Comparison of ENCODE assay signal across 14 mouse cellular contexts in genomic region chr12:36102733-36103591, GRCm38 (mm10). TPM values are rescaled to one million over a fixed set of nuclear protein-coding genes. Genes with fewer than 3 reads are reported as not detected.
DNase-seq lines count a peak whose midpoint lies in the region; ATAC-seq lines count a peak whose summit lies in the region.
"Had no signal": no experiment of that assay in that cellular context is flagged by ENCODE, and none has a peak within 500 bp of the region (broad histone marks: within the 10 kb centered on the region; RNA-seq: fewer than 3 reads in every experiment).

No protein-coding gene starts in this region.

- no peak overlapping the region for H3K4me3 ChIP-seq in midbrain, embryonic 14.5 days (replicated peaks; ENCODE audit: low read depth, low read length)
- no peak overlapping the region for H3K4me3 ChIP-seq in midbrain, embryonic 10.5 days
- no peak overlapping the region for H3K4me3 ChIP-seq in hindbrain, embryonic 14.5 days (replicated peaks; ENCODE audit: low read length)

- H3K4me2 ChIP-seq in midbrain, embryonic 14.5 days (ENCODE audit: low read length), result no peak overlapping the region
- no peak overlapping the region for H3K4me2 ChIP-seq in hindbrain, embryonic 14.5 days (replicated peaks)

- no peak overlapping the region for H3K27ac ChIP-seq in midbrain, embryonic 14.5 days (replicated peaks; ENCODE audit: low read depth, low read length)
- no peak overlapping the region for H3K27ac ChIP-seq in midbrain, embryonic 10.5 days (replicated peaks)
- no peak overlapping the region for H3K27ac ChIP-seq in hindbrain, embryonic 14.5 days

- DNase-seq in frontal cortex, adult 2 months (ENCODE audit: extremely low spot score in 1 of 2, low spot score in 1 of 2), result peak; percentile 57 to 73
- DNase-seq in frontal cortex, postnatal 25 days (ENCODE audit: low spot score in 2 of 2), result no peak
- DNase-seq in midbrain, embryonic 14.5 days, result peak; percentile 72
- DNase-seq in midbrain, embryonic 10.5 days (ENCODE audit: low spot score), result no peak
- peak; percentile 34 for DNase-seq in hindbrain, embryonic 14.5 days (ENCODE audit: low spot score)
- peak; percentile 90 for DNase-seq in telencephalon, adult 2 months (ENCODE audit: low read depth, low spot score)
- DNase-seq in adrenal gland, adult 18-20 months (ENCODE audit: low spot score in 2 of 2), result no peak
- no peak for DNase-seq in spleen, adult 12 weeks (ENCODE audit: low spot score)
- DNase-seq: B cell, adult 2 months; cerebellum, postnatal 36 days; heart, postnatal 36 days; kidney, adult 8-10 months; lung, adult 18-20 months; retina, postnatal 1 day had no signal

- ATAC-seq in midbrain, embryonic 14.5 days (ENCODE audit: low FRiP score, low TSS enrichment), result peak; percentile 34; the same call in 1 of the 2 replicates
- 0 out of 2 replicates have a peak, but pooled peaks have one; percentile 37 for ATAC-seq in hindbrain, embryonic 14.5 days (ENCODE audit: low FRiP score)

- H3K4me1 ChIP-seq in midbrain, embryonic 14.5 days (ENCODE audit: control insufficient read depth, insufficient read depth, low read length), result no peaks in the 10 kb centered on the region
- no peaks in the 10 kb centered on the region for H3K4me1 ChIP-seq in midbrain, embryonic 10.5 days
- no peaks in the 10 kb centered on the region for H3K4me1 ChIP-seq in hindbrain, embryonic 14.5 days (replicated peaks; ENCODE audit: control insufficient read depth, insufficient read depth, low read length)

- H3K27me3 ChIP-seq in midbrain, embryonic 14.5 days (ENCODE audit: control insufficient read depth, insufficient read depth, low read length), result no peaks in the 10 kb centered on the region
- H3K27me3 ChIP-seq in midbrain, embryonic 10.5 days (ENCODE audit: low read depth, poor library complexity, severe bottlenecking), result no peaks in the 10 kb centered on the region
- H3K27me3 ChIP-seq in hindbrain, embryonic 14.5 days (ENCODE audit: control insufficient read depth, insufficient read depth, low read length), result no peaks in the 10 kb centered on the region

- H3K36me3 ChIP-seq in midbrain, embryonic 14.5 days (ENCODE audit: control insufficient read depth, insufficient read depth, low read length), result peaks cover 49% of the 10 kb centered on the region
- H3K36me3 ChIP-seq in midbrain, embryonic 10.5 days, result peaks cover 61% of the 10 kb centered on the region
- H3K36me3 ChIP-seq in hindbrain, embryonic 14.5 days (replicated peaks; ENCODE audit: control insufficient read depth, insufficient read depth), result peaks cover 53% of the 10 kb centered on the region

- no peak overlapping the region for H3K9ac ChIP-seq in midbrain, embryonic 14.5 days (replicated peaks; ENCODE audit: low read length)
- H3K9ac ChIP-seq in hindbrain, embryonic 14.5 days, result no peak overlapping the region

- WGBS in midbrain, embryonic 14.5 days, result 86% methylated on average over 8 of the region's 8 CpGs
- WGBS in midbrain, embryonic 10.5 days, result 96% methylated on average over 8 of the region's 8 CpGs
- 80% methylated on average over 8 of the region's 8 CpGs for WGBS in hindbrain, embryonic 14.5 days

- no peaks in the 10 kb centered on the region for H3K9me3 ChIP-seq in midbrain, embryonic 14.5 days (ENCODE audit: control insufficient read depth, low read length)
- H3K9me3 ChIP-seq in midbrain, embryonic 10.5 days (replicated peaks), result peaks cover 14% of the 10 kb centered on the region
- H3K9me3 ChIP-seq in hindbrain, embryonic 14.5 days (ENCODE audit: control insufficient read depth, low read length), result no peaks in the 10 kb centered on the region

RNA-seq across cellular contexts. Expression of gene Ankmy2, which starts 54.0 kb away (rescaled TPM):
- 41.3 and 43.4 TPM in 2 replicates for polyA plus RNA-seq in frontal cortex, adult 2 months (2012; rRNA removed)
- polyA plus RNA-seq in midbrain, embryonic 14.5 days (2014; fragmentation: Nextera tagmentation; extraction: Ambion mirVana), result 73.0 and 74.0 TPM in 2 replicates
- polyA plus RNA-seq in midbrain, embryonic 10.5 days (2016; fragmentation: Nextera tagmentation; extraction: Ambion mirVana), result 21.1 and 22.0 TPM in 2 replicates
- 78.7 and 88.0 TPM in 2 replicates for polyA plus RNA-seq in hindbrain, embryonic 14.5 days (2014; fragmentation: Nextera tagmentation; extraction: Ambion mirVana)
- total RNA-seq in adrenal gland, adult 18-20 months (2021), result 10 to 100 TPM; 20.7 to 28.0 TPM

RNA-seq across cellular contexts. Expression of gene Bzw2, which starts 54.9 kb away (rescaled TPM):
- polyA plus RNA-seq in frontal cortex, adult 2 months (2012; rRNA removed), result 35.6 and 42.4 TPM in 2 replicates
- 436 and 484 TPM in 2 replicates for polyA plus RNA-seq in midbrain, embryonic 14.5 days (2014; fragmentation: Nextera tagmentation; extraction: Ambion mirVana)
- 244 and 258 TPM in 2 replicates for polyA plus RNA-seq in midbrain, embryonic 10.5 days (2016; fragmentation: Nextera tagmentation; extraction: Ambion mirVana)
- polyA plus RNA-seq in hindbrain, embryonic 14.5 days (2014; fragmentation: Nextera tagmentation; extraction: Ambion mirVana), result 400 and 402 TPM in 2 replicates
- 10 to 100 TPM; 19.1 to 20.3 TPM for total RNA-seq in adrenal gland, adult 18-20 months (2021)

Comparison
In these comparisons a context has a peak if more than half of its experiments do, and no peak if none do; other contexts are left out.
1. DNase-seq: peak in frontal cortex, adult 2 months (2 of 2), midbrain, embryonic 14.5 days (single experiment), hindbrain, embryonic 14.5 days (single experiment) and telencephalon, adult 2 months (single experiment); none in frontal cortex, postnatal 25 days (0 of 2), midbrain, embryonic 10.5 days (single experiment), adrenal gland, adult 18-20 months (0 of 2) and spleen, adult 12 weeks (single experiment).